Mouse (Mus musculus) MEL (cell line): ENCODE results near the gene Specc1l. TPM values are rescaled to one million over a fixed set of nuclear protein-coding genes. Genes with fewer than 3 reads are reported as not detected.

Source experiments
- DNase-seq: peaks from one replicate; pipeline ENCODE4 v3.0.0; 2011; ENCODE audit warnings: low read depth, low spot score
- H3K27ac ChIP-seq: 2 replicates; pipeline ENCODE4 v1.5.1; 2012; ENCODE audit warnings: low read depth, mild to moderate bottlenecking, control low read depth, low read length, moderate library complexity; ENCODE audit not compliant: control insufficient read depth
- H3K27me3 ChIP-seq, 2 experiments: fragments of 150-350 bp in 1 of 2; sonication (generic) in 1 of 2; 2 replicates each; pipeline ENCODE4 v1.6.1; 2012; ENCODE audit warnings: low read length in 2 of 2, mild to moderate bottlenecking in 2 of 2, improper control_type of control experiment in 1 of 2, moderate library complexity in 1 of 2; ENCODE audit not compliant: insufficient read depth in 2 of 2, control insufficient read depth in 1 of 2
- H3K36me3 ChIP-seq, 2 experiments: 2 replicates each; pipeline ENCODE4 v1.6.1; 2012 to 2014; ENCODE audit warnings: low read length in 2 of 2, improper control_type of control experiment in 1 of 2, inconsistent platforms in 1 of 2, mild to moderate bottlenecking in 1 of 2; ENCODE audit not compliant: insufficient read depth in 2 of 2, control insufficient read depth in 1 of 2
- H3K4me1 ChIP-seq, 2 experiments: fragments of 150-350 bp in 1 of 2; sonication (generic) in 1 of 2; 2 replicates each; pipeline ENCODE4 v1.6.1; 2012; ENCODE audit warnings: low read length in 2 of 2, improper control_type of control experiment in 1 of 2, mild to moderate bottlenecking in 1 of 2; ENCODE audit not compliant: insufficient read depth in 2 of 2, control insufficient read depth in 1 of 2
- H3K4me3 ChIP-seq, 2 experiments: fragments of 150-350 bp in 1 of 2; sonication (generic) in 1 of 2; 2 replicates each; pipeline ENCODE4 v1.5.1; 2012; ENCODE audit warnings: low read depth in 2 of 2, low read length in 2 of 2, mild to moderate bottlenecking in 2 of 2, moderate library complexity in 2 of 2, control low read depth in 1 of 2, improper control_type of control experiment in 1 of 2; ENCODE audit not compliant: control insufficient read depth in 1 of 2, insufficient read depth in 1 of 2
- H3K79me2 ChIP-seq: 2 replicates; pipeline ENCODE4 v1.6.1; 2012; ENCODE audit warnings: mild to moderate bottlenecking, low read length, moderate library complexity; ENCODE audit not compliant: control insufficient read depth, poor library complexity, insufficient read depth
- H3K9ac ChIP-seq: 2 replicates; pipeline ENCODE4 v1.6.1; 2012; ENCODE audit warnings: low read depth, mild to moderate bottlenecking, control low read depth, low read length, moderate library complexity; ENCODE audit not compliant: control insufficient read depth, poor library complexity, severe bottlenecking
- H3K9me3 ChIP-seq: fragments of 150-350 bp; sonication (generic); replicated peaks from 2 replicates; pipeline ENCODE4 v1.6.1; 2012; ENCODE audit warnings: mild to moderate bottlenecking, low read length, improper control_type of control experiment, moderate library complexity; ENCODE audit not compliant: insufficient read depth
- CHD2 ChIP-seq: IDR thresholded peaks from 2 replicates; pipeline ENCODE4 v1.6.1; 2011; ENCODE audit warnings: low read length, improper control_type of control experiment
- CTCF ChIP-seq, 3 experiments: IDR thresholded peaks in 2 of 3; conservative IDR thresholded peaks in 1 of 3; 2 replicates each; pipeline ENCODE4 v1.5.1; 2011 to 2012; ENCODE audit warnings: low read length in 3 of 3, low read depth in 2 of 3, mild to moderate bottlenecking in 2 of 3, improper control_type of control experiment in 1 of 3, inconsistent platforms in 1 of 3, mixed read lengths in 1 of 3, moderate library complexity in 1 of 3; ENCODE audit not compliant: control insufficient read depth in 1 of 3, insufficient read depth in 1 of 3, poor library complexity in 1 of 3, severe bottlenecking in 1 of 3
- E2F4 ChIP-seq: IDR thresholded peaks from 2 replicates; pipeline ENCODE4 v1.6.1; 2011; ENCODE audit warnings: low read depth, low read length, improper control_type of control experiment, borderline replicate concordance
- EP300 ChIP-seq, 2 experiments: IDR thresholded peaks; 2 replicates each; pipeline ENCODE4 v1.6.1; 2011; ENCODE audit warnings: improper control_type of control experiment in 2 of 2, low read length in 2 of 2, low read depth in 1 of 2, mild to moderate bottlenecking in 1 of 2
- ETS1 ChIP-seq: IDR thresholded peaks from 2 replicates; pipeline ENCODE4 v1.6.1; 2012; ENCODE audit warnings: low read depth, mild to moderate bottlenecking, inconsistent platforms, low read length, improper control_type of control experiment, moderate library complexity
- GABPA ChIP-seq: IDR thresholded peaks from 2 replicates; pipeline ENCODE4 v1.6.1; 2012; ENCODE audit warnings: low read depth, mild to moderate bottlenecking, inconsistent platforms, low read length, improper control_type of control experiment, moderate library complexity
- GATA1 ChIP-seq: IDR thresholded peaks from 2 replicates; pipeline ENCODE4 v1.6.1; 2011; ENCODE audit warnings: low read depth, low read length, improper control_type of control experiment
- HCFC1 ChIP-seq: IDR thresholded peaks from 2 replicates; pipeline ENCODE4 v1.6.1; 2012; ENCODE audit warnings: low read depth, mild to moderate bottlenecking, inconsistent platforms, low read length, improper control_type of control experiment, moderate library complexity
- JUND ChIP-seq: IDR thresholded peaks from 2 replicates; pipeline ENCODE4 v1.6.1; 2011; ENCODE audit warnings: low read depth, mild to moderate bottlenecking, improper control_type of control experiment, low read length
- MAX ChIP-seq: IDR thresholded peaks from 2 replicates; pipeline ENCODE4 v1.6.1; 2011; ENCODE audit warnings: low read length, improper control_type of control experiment
- MAZ ChIP-seq: IDR thresholded peaks from 2 replicates; pipeline ENCODE4 v1.6.1; 2012; ENCODE audit warnings: low read depth, mild to moderate bottlenecking, inconsistent platforms, low read length, improper control_type of control experiment
- MXI1 ChIP-seq: IDR thresholded peaks from 2 replicates; pipeline ENCODE4 v1.6.1; 2011; ENCODE audit warnings: mild to moderate bottlenecking, low read depth, low read length, improper control_type of control experiment
- MYC ChIP-seq: IDR thresholded peaks from 2 replicates; pipeline ENCODE4 v1.6.1; 2011; ENCODE audit warnings: low read depth, mild to moderate bottlenecking, low read length, improper control_type of control experiment, moderate library complexity
- NRF1 ChIP-seq: IDR thresholded peaks from 2 replicates; pipeline ENCODE4 v1.6.1; 2014; ENCODE audit warnings: low read depth, mild to moderate bottlenecking, inconsistent platforms, low read length, improper control_type of control experiment, moderate library complexity; ENCODE audit not compliant: poor library complexity, insufficient read depth, severe bottlenecking
- POLR2A ChIP-seq, 2 experiments: IDR thresholded peaks; 2 replicates each; pipeline ENCODE4 v1.6.1; 2011 to 2012; ENCODE audit warnings: low read length in 2 of 2, mild to moderate bottlenecking in 2 of 2, control low read depth in 1 of 2, improper control_type of control experiment in 1 of 2, low read depth in 1 of 2, moderate library complexity in 1 of 2; ENCODE audit not compliant: control insufficient read depth in 1 of 2, insufficient read depth in 1 of 2, poor library complexity in 1 of 2
- POLR2AphosphoS2 ChIP-seq: IDR thresholded peaks from 2 replicates; pipeline ENCODE4 v1.6.1; 2011; ENCODE audit warnings: low read length, improper control_type of control experiment
- RAD21 ChIP-seq: IDR thresholded peaks from 2 replicates; pipeline ENCODE4 v1.6.1; 2011; ENCODE audit warnings: mild to moderate bottlenecking, low read depth, low read length, improper control_type of control experiment
- RCOR1 ChIP-seq: IDR thresholded peaks from 2 replicates; pipeline ENCODE4 v1.6.1; 2012; ENCODE audit warnings: low read depth, mild to moderate bottlenecking, inconsistent platforms, low read length, improper control_type of control experiment
- SIN3A ChIP-seq: IDR thresholded peaks from 2 replicates; pipeline ENCODE4 v1.6.1; 2012; ENCODE audit warnings: low read length, improper control_type of control experiment, inconsistent platforms
- SMC3 ChIP-seq: IDR thresholded peaks from 2 replicates; pipeline ENCODE4 v1.6.1; 2011; ENCODE audit warnings: low read depth, low read length, improper control_type of control experiment
- TAL1 ChIP-seq: IDR thresholded peaks from 2 replicates; pipeline ENCODE4 v1.6.1; 2012; ENCODE audit warnings: mild to moderate bottlenecking, inconsistent platforms, low read length, moderate library complexity, mixed read lengths
- TBP ChIP-seq: IDR thresholded peaks from 2 replicates; pipeline ENCODE4 v1.8.0; 2011; ENCODE audit warnings: low read depth, low read length, improper control_type of control experiment
- TCF12 ChIP-seq: IDR thresholded peaks from 2 replicates; pipeline ENCODE4 v1.6.1; 2014; ENCODE audit warnings: low read depth, mild to moderate bottlenecking, inconsistent platforms, low read length, improper control_type of control experiment, moderate library complexity
- USF1 ChIP-seq: IDR thresholded peaks from 2 replicates; pipeline ENCODE4 v1.6.1; 2014; ENCODE audit warnings: low read depth, mild to moderate bottlenecking, inconsistent platforms, low read length, improper control_type of control experiment, moderate library complexity
- USF2 ChIP-seq, 2 experiments: IDR thresholded peaks; 2 replicates each; pipeline ENCODE4 v1.6.1; 2011 to 2012; ENCODE audit warnings: improper control_type of control experiment in 2 of 2, low read length in 2 of 2, borderline replicate concordance in 1 of 2, inconsistent platforms in 1 of 2, low read depth in 1 of 2, mild to moderate bottlenecking in 1 of 2; ENCODE audit not compliant: insufficient read depth in 1 of 2
- ZC3H11A ChIP-seq: IDR thresholded peaks from 2 replicates; pipeline ENCODE4 v1.6.1; 2012; ENCODE audit warnings: low read depth, mild to moderate bottlenecking, inconsistent platforms, low read length, improper control_type of control experiment
- ZMIZ1 ChIP-seq: IDR thresholded peaks from 2 replicates; pipeline ENCODE4 v1.6.1; 2012; ENCODE audit warnings: low read depth, mild to moderate bottlenecking, inconsistent platforms, low read length, improper control_type of control experiment, moderate library complexity
- polyA plus RNA-seq, 2 experiments: library from polyadenylated mRNA; stranded (reverse) in 1 of 2; unstranded in 1 of 2; fragments of >175 nt in 1 of 2; fragments of >200 nt in 1 of 2; gene quantifications; 2 replicates each; pipeline versions ENCODE4 v1.2.1 to v1.2.4; 2012; ENCODE audit warnings: low replicate concordance in 2 of 2, low read depth in 1 of 2; ENCODE audit not compliant: insufficient read length in 2 of 2, insufficient read depth in 1 of 2, missing spikeins in 1 of 2
- total RNA-seq: library from RNA; depleted of rRNA; stranded (reverse); fragments of 300-350 nt; gene quantifications from 2 replicates; pipeline ENCODE4 v1.2.3, GENCODE M21; 2012

Specc1l gene
- total and polyA plus RNA-seq, 3 experiments, result 12.3 to 30.6 (median 15.1) TPM

DNA sequence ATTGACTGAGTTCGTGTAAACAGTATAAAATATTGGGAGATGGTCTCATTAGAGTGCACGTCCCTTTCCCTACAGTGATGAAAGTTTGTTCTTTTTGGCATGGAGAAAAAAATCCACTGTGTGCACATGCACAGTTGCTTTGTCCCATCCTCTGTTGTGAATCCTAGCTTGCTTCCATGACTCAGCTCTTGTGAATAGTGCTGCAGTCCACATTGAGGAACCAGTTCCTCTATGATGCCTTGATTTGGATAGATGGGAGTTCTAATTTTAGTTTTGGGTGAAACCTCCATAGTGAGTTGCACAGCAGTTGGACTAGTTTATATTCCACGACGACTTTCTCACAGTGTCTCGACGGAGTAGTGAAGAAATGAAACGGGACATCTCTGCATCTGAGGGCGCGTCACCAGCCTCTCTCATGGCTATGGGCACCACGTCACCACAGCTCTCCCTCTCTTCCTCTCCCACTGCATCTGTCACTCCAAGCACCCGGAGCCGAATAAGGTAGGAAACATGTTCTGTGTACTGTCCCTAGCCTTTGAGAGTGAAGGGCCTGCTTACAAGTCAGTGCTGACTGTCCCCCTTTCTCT is 64.6 kb downstream of the Specc1l start:
- Histone ChIP-seq H3K36me3 (peaks cover 2 to 15% of the 10 kb centered on the region in 2 experiments), H3K9me3 (no peaks in the 10 kb centered on the region), H3K79me2 (no peaks in the 10 kb centered on the region), H3K9ac (no peak overlapping the region), H3K27me3 (no peaks in the 10 kb centered on the region), H3K27ac (no peak overlapping the region), H3K4me3 (no peak overlapping the region), H3K4me1 (peaks cover 3 to 7% of the 10 kb centered on the region in 2 experiments)
- TF ChIP-seq GATA1, result no peak
- TF ChIP-seq RAD21, result no peak
- no peak for TF ChIP-seq USF1
- TF ChIP-seq TAL1, result no peak
- TF ChIP-seq POLR2AphosphoS2, result no peak
- no peak for TF ChIP-seq MXI1
- TF ChIP-seq POLR2A (IDR thresholded peaks at IDR 0.05; ENCODE audit: control insufficient read depth in 1 of 2, insufficient read depth in 1 of 2, low read depth in 1 of 2, low read length in 2 of 2, poor library complexity in 1 of 2), result no peak
- no peak for TF ChIP-seq TBP
- TF ChIP-seq USF2 (IDR thresholded peaks at IDR 0.05; ENCODE audit: borderline replicate concordance in 1 of 2, insufficient read depth in 1 of 2, low read depth in 1 of 2, low read length in 2 of 2), result no peak
- TF ChIP-seq MAX, result no peak
- no peak for DNase-seq

DNA sequence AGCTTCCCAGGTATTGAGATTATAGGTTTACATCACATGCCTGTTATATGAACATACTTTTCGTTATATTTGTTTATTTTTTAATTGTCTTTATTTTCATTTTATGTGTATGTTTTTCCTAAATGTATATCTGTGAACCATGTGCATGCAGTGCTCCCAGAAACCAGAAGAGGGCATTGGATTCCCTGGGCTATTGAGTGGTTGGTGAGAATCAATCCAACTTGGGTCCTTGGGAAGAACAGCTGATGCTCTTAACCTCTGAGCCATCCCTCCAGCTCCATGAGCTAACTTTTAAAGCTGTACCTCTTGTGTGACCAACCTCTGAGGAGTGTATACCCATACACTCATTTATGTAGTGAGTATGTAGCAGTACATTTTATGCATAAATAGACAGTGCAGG is 65.6 kb downstream of the Specc1l start:
- no peak overlapping the region for H3K27ac ChIP-seq
- peaks cover 2 to 10% of the 10 kb centered on the region in 2 experiments for H3K36me3 ChIP-seq
- peaks cover 3% of the 10 kb centered on the region in 2 experiments for H3K4me1 ChIP-seq
- H3K27me3 ChIP-seq, result no peaks in the 10 kb centered on the region
- no peak overlapping the region for H3K4me3 ChIP-seq
- no peak overlapping the region for H3K9ac ChIP-seq
- TF ChIP-seq SMC3, result peak; percentile 78
- peak; percentile 50 for TF ChIP-seq RAD21
- TF ChIP-seq ZC3H11A, result peak; percentile 32; the same call in 1 of the 2 replicates
- 0 out of 2 replicates have a peak, but pooled peaks have one; percentile 43 for TF ChIP-seq MYC
- no peak for TF ChIP-seq RCOR1
- TF ChIP-seq CTCF (IDR thresholded peaks at IDR 0.05 in 2 of 3, conservative IDR thresholded peaks at IDR 0.05 in 1 of 3; ENCODE audit: control insufficient read depth in 1 of 3, insufficient read depth in 1 of 3, low read depth in 2 of 3, low read length in 3 of 3, poor library complexity in 1 of 3, severe bottlenecking in 1 of 3), result peak; percentile 46 to 56 (median 55); a peak in 5 of 6 replicates
- H3K9me3 ChIP-seq, result no peaks in the 10 kb centered on the region
- peak; percentile 43 for DNase-seq
- H3K79me2 ChIP-seq, result no peaks in the 10 kb centered on the region

- peak; percentile 77 for DNase-seq
- Histone ChIP-seq H3K4me1 (no peaks in the 10 kb centered on the region; a peak in 1 of 4 replicates), H3K4me3 (no peak overlapping the region), H3K79me2 (no peaks in the 10 kb centered on the region), H3K36me3 (no peaks in the 10 kb centered on the region; a peak in 2 of 4 replicates), H3K27ac (no peak overlapping the region), H3K27me3 (no peaks in the 10 kb centered on the region), H3K9ac (no peak overlapping the region), H3K9me3 (no peaks in the 10 kb centered on the region)
- TF ChIP-seq MAZ (no peak), CHD2 (no peak), HCFC1 (0 out of 2 replicates have a peak, but pooled peaks have one; percentile 25), EP300 (IDR thresholded peaks at IDR 0.05; ENCODE audit: low read depth in 1 of 2, low read length in 2 of 2) (peak in 1 of 2 experiments; percentile 73; a peak in 2 of 4 replicates), TCF12 (peak; percentile 10; the same call in 1 of the 2 replicates), JUND (no peak), E2F4 (no peak), ETS1 (peak; percentile 74), ZMIZ1 (no peak), SMC3 (no peak), RCOR1 (peak; percentile 77), NRF1 (no peak), SIN3A (0 out of 2 replicates have a peak, but pooled peaks have one; percentile 41), GABPA (no peak)
These were observed 70.8 kb downstream of the Specc1l start for GRCm38 (mm10) chr10:75282648-75283047.
